Mouse (Mus musculus): ENCODE data around the gene Rfx4. TPM values are rescaled to one million over a fixed set of nuclear protein-coding genes. Genes with fewer than 3 reads are reported as not detected.

Rfx4 gene
- polyA plus RNA-seq, 1 experiment from 2014 or later, result not detected

- Histone ChIP-seq H3K4me2 (no peak overlapping the region), H3K4me3 (replicated peaks) (no peak overlapping the region), H3K36me3 (replicated peaks) (no peaks in the 10 kb centered on the region), H3K9ac (no peak overlapping the region), H3K9me3 (replicated peaks) (no peaks in the 10 kb centered on the region), H3K27ac (replicated peaks) (no peak overlapping the region), H3K27me3 (no peaks in the 10 kb centered on the region), H3K4me1 (replicated peaks) (no peaks in the 10 kb centered on the region)
- WGBS (ENCODE audit: insufficient replicate concordance), result 39% methylated on average over 4 of the region's 4 CpGs
- no peak for ATAC-seq (ENCODE audit: insufficient read depth)
Measured at GRCm38 (mm10) chr10:84815676-84816436, 60.0 kb downstream of the Rfx4 start.

- 54% methylated on average over 7 of the region's 7 CpGs for WGBS (ENCODE audit: insufficient replicate concordance)
- Histone ChIP-seq H3K27ac (replicated peaks) (no peak overlapping the region), H3K4me1 (replicated peaks) (no peaks in the 10 kb centered on the region), H3K36me3 (replicated peaks) (no peaks in the 10 kb centered on the region), H3K9me3 (replicated peaks) (no peaks in the 10 kb centered on the region), H3K27me3 (no peaks in the 10 kb centered on the region), H3K4me2 (no peak overlapping the region), H3K9ac (no peak overlapping the region), H3K4me3 (replicated peaks) (no peak overlapping the region)
- ATAC-seq (ENCODE audit: insufficient read depth), result no peak
Measured at GRCm38 (mm10) chr10:84817086-84817869, 61.4 kb downstream of the Rfx4 start.

- 38% methylated on average over 6 of the region's 6 CpGs for WGBS (ENCODE audit: insufficient replicate concordance)
- H3K27ac ChIP-seq (replicated peaks), result no peak overlapping the region
- H3K4me3 ChIP-seq (replicated peaks), result no peak overlapping the region
- H3K9ac ChIP-seq, result no peak overlapping the region
- H3K4me2 ChIP-seq, result no peak overlapping the region
- no peaks in the 10 kb centered on the region for H3K36me3 ChIP-seq (replicated peaks)
- H3K27me3 ChIP-seq, result no peaks in the 10 kb centered on the region
- no peaks in the 10 kb centered on the region for H3K9me3 ChIP-seq (replicated peaks)
- no peak for ATAC-seq (ENCODE audit: insufficient read depth)
- no peaks in the 10 kb centered on the region for H3K4me1 ChIP-seq (replicated peaks)
Measured at GRCm38 (mm10) chr10:84819669-84820068, 63.8 kb downstream of the Rfx4 start.

GRCm38 (mm10) chr10:84820230-84820629, 64.4 kb downstream of the Rfx4 start:
- H3K9me3 ChIP-seq (replicated peaks), result no peaks in the 10 kb centered on the region
- no peak overlapping the region for H3K4me3 ChIP-seq (replicated peaks)
- H3K27ac ChIP-seq (replicated peaks), result no peak overlapping the region
- no peaks in the 10 kb centered on the region for H3K36me3 ChIP-seq (replicated peaks)
- ATAC-seq (ENCODE audit: insufficient read depth), result no peak
- H3K9ac ChIP-seq, result no peak overlapping the region
- no peak overlapping the region for H3K4me2 ChIP-seq
- no peaks in the 10 kb centered on the region for H3K27me3 ChIP-seq
- H3K4me1 ChIP-seq (replicated peaks), result no peaks in the 10 kb centered on the region
- 17% methylated on average over 3 of the region's 3 CpGs for WGBS (ENCODE audit: insufficient replicate concordance)

DNA sequence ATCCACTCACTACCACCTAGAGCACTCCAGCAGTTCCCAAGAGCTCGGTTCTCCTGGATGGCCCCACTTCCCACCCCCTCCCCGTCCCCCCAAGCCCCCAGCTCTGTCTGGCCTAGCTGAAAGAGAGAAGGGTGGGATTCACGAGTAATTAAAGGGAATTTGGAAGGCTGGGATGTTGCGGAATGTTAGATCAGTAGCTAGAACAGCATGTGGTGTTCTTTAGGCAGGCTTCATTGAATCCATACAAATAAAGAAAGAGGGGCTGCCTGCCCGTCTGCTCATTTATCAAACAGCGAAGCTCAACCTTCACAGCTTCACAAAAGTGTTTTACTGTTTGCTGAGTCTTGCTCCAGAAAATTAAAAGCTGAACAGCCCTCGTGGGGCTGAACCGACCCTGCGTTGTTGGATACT, 66.9 kb downstream of the Rfx4 start:
- Histone ChIP-seq H3K4me1 (replicated peaks) (no peaks in the 10 kb centered on the region), H3K4me3 (replicated peaks) (no peak overlapping the region), H3K27me3 (no peaks in the 10 kb centered on the region), H3K27ac (replicated peaks) (no peak overlapping the region), H3K9me3 (replicated peaks) (no peaks in the 10 kb centered on the region), H3K9ac (no peak overlapping the region), H3K36me3 (replicated peaks) (no peaks in the 10 kb centered on the region), H3K4me2 (no peak overlapping the region)
- ATAC-seq (ENCODE audit: insufficient read depth), result no peak
- WGBS (ENCODE audit: insufficient replicate concordance), result 52% methylated on average over 9 of the region's 9 CpGs

DNA sequence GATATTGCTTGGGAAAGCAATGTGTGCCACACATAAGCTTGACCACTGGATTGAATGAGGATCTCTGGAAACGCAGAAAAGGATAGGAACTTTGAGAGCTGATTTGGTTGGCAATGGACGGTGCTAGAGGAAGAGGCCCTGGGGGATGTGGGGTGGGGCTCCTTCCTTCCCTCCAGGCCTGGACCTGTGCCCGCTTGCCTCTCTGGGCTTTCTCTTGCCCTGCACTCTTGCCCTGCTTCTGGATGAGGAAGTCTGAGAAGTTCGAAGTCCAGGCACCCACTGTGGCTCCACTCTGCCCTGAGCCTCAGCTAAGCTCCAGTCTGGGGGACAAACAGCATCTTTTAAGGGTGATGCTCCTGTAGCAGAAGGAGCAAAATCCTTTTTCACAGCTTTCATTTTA, 67.8 kb downstream of the Rfx4 start:
- H3K4me3 ChIP-seq (replicated peaks), result no peak overlapping the region
- no peaks in the 10 kb centered on the region for H3K4me1 ChIP-seq (replicated peaks)
- H3K4me2 ChIP-seq, result no peak overlapping the region
- ATAC-seq (ENCODE audit: insufficient read depth), result no peak
- no peak overlapping the region for H3K9ac ChIP-seq
- no peaks in the 10 kb centered on the region for H3K9me3 ChIP-seq (replicated peaks)
- H3K36me3 ChIP-seq (replicated peaks), result no peaks in the 10 kb centered on the region
- WGBS (ENCODE audit: insufficient replicate concordance), result 19% methylated on average over 4 of the region's 4 CpGs
- no peaks in the 10 kb centered on the region for H3K27me3 ChIP-seq
- H3K27ac ChIP-seq (replicated peaks), result no peak overlapping the region

DNA sequence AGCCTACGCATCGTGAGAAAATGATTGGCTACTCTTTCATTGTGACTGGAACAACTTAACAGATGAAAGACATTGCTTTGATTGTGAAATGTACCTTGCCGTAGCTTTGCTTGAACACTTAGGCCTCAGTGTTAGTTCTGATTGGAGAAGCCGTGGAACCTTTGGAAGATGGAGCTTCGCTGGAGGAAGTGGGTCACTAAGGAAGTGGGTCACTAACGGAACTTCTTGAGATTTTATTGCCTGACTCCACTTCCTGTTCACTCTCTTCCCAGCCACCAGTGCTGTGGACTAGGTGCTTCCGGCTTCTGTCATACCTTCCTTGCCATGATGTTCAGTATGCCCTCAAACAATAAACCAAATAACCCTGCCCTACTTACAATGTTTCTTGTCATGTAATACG, 73.1 kb downstream of the Rfx4 start:
- Histone ChIP-seq H3K36me3 (replicated peaks) (no peaks in the 10 kb centered on the region), H3K27ac (replicated peaks) (no peak overlapping the region), H3K4me1 (replicated peaks) (no peaks in the 10 kb centered on the region), H3K9me3 (replicated peaks) (no peaks in the 10 kb centered on the region), H3K27me3 (no peaks in the 10 kb centered on the region), H3K4me3 (replicated peaks) (no peak overlapping the region), H3K4me2 (no peak overlapping the region), H3K9ac (no peak overlapping the region)
- WGBS (ENCODE audit: insufficient replicate concordance), result 35% methylated on average over 8 of the region's 8 CpGs
- no peak for ATAC-seq (ENCODE audit: insufficient read depth)

GRCm38 (mm10) chr10:84835596-84835995, 79.7 kb downstream of the Rfx4 start:
- H3K9me3 ChIP-seq (replicated peaks), result no peaks in the 10 kb centered on the region
- H3K27ac ChIP-seq (replicated peaks), result no peak overlapping the region
- 44% methylated on average over 6 of the region's 6 CpGs for WGBS (ENCODE audit: insufficient replicate concordance)
- no peak overlapping the region for H3K4me3 ChIP-seq (replicated peaks)
- ATAC-seq (ENCODE audit: insufficient read depth), result no peak
- no peak overlapping the region for H3K9ac ChIP-seq
- H3K4me2 ChIP-seq, result no peak overlapping the region
- no peaks in the 10 kb centered on the region for H3K36me3 ChIP-seq (replicated peaks)
- H3K27me3 ChIP-seq, result no peaks in the 10 kb centered on the region
- H3K4me1 ChIP-seq (replicated peaks), result no peaks in the 10 kb centered on the region

DNA sequence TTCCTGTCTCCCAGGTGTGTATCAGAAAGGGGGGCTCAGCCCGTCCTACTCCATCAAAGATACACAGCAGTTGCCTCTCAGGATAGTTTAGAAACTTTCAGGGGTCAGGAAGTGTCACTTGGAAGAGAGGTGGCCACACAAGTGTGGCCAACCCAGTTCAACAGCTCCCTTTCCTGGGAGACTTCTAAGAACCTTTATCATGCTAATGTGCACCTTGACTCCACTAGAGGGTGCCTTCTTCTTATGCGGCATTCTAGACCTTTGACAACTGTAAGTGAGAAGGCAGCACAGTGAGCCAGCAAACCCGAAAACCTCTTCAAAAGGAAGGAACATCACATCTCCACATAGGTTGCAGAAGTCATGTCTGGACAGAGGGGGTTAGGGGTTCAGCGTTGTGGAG, 80.2 kb downstream of the Rfx4 start:
- WGBS (ENCODE audit: insufficient replicate concordance), result 17% methylated on average over 4 of the region's 4 CpGs
- Histone ChIP-seq H3K9ac (no peak overlapping the region), H3K27ac (replicated peaks) (no peak overlapping the region), H3K27me3 (no peaks in the 10 kb centered on the region), H3K4me1 (replicated peaks) (no peaks in the 10 kb centered on the region), H3K9me3 (replicated peaks) (no peaks in the 10 kb centered on the region), H3K4me2 (no peak overlapping the region), H3K4me3 (replicated peaks) (no peak overlapping the region), H3K36me3 (replicated peaks) (no peaks in the 10 kb centered on the region)
- no peak for ATAC-seq (ENCODE audit: insufficient read depth)

DNA sequence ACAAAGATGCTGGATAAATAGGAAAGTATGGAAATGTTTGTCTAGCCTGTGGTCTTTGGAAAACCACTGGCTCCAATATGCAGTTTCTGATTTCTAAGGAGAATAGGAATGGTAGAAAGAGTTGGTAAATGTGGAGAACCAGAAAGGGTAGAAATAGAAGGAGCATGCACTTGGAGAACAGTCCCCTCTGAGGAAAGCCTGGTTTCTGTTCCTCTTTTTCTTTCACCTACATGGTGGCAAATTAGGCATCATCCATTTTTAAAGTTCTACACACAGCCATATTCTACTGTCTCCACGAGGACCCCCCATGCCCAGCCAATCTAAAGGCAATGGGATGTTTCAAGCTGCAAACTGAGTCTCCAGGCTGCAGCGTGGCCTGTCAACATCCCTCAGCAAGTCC, 81.5 kb downstream of the Rfx4 start:
- Histone ChIP-seq H3K27me3 (no peaks in the 10 kb centered on the region), H3K4me3 (replicated peaks) (no peak overlapping the region), H3K4me2 (no peak overlapping the region), H3K4me1 (replicated peaks) (no peaks in the 10 kb centered on the region), H3K27ac (replicated peaks) (no peak overlapping the region), H3K9me3 (replicated peaks) (no peaks in the 10 kb centered on the region), H3K36me3 (replicated peaks) (no peaks in the 10 kb centered on the region), H3K9ac (no peak overlapping the region)
- 29% methylated on average over 2 of the region's 2 CpGs for WGBS (ENCODE audit: insufficient replicate concordance)
- ATAC-seq (ENCODE audit: insufficient read depth), result no peak

- Histone ChIP-seq H3K27ac (replicated peaks) (no peak overlapping the region), H3K4me2 (no peak overlapping the region), H3K27me3 (no peaks in the 10 kb centered on the region), H3K4me3 (replicated peaks) (no peak overlapping the region), H3K9ac (no peak overlapping the region), H3K4me1 (replicated peaks) (no peaks in the 10 kb centered on the region), H3K36me3 (replicated peaks) (no peaks in the 10 kb centered on the region), H3K9me3 (replicated peaks) (no peaks in the 10 kb centered on the region)
- 55% methylated on average over 7 of the region's 7 CpGs for WGBS (ENCODE audit: insufficient replicate concordance)
- ATAC-seq (ENCODE audit: insufficient read depth), result no peak
Measured at GRCm38 (mm10) chr10:84838850-84839473, 83.1 kb downstream of the Rfx4 start.

All from liver, embryonic 15.5 days (tissue).